Mouse (Mus musculus): ENCODE results near the gene Speer4c. TPM values are rescaled to one million over a fixed set of nuclear protein-coding genes. Genes with fewer than 3 reads are reported as not detected.
A peak's percentile ranks its signal among the peaks of the same experiment; 100 is the strongest.
"Not testable (repeated sequence)": the region's sequence is repeated elsewhere in the genome, so short reads cannot be mapped to it uniquely, and the experiment has no call there.

Speer4c gene
- polyA plus RNA-seq, 2 experiments = not detected

DNA sequence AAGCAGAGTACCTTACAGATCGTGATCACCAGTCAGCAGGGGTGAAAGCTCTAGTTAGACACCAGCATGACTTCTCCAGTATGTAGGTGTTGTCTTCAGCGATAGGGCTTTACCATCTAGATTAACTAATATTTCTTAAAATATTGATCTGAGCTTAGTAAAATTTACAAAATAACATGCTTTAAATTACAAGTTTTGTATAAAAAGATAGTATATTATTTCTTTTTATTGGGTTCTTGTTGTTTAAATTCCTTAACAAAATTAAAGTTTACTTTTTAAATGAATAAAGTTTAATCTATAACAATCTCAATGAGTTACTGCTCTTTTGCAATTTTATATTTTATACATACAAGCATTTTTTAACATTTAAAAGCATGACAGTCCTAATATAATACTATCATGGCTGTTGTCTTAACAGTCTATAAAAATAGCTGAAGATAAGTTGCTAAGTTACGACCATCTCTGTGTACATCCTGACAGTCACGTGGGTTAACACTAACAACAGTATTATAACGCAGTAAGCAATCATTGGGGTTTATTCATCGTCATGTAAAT, 24.3 kb downstream of the Speer4c start:
- WGBS (ENCODE audit: insufficient replicate concordance) = 46% methylated on average over 6 of the region's 6 CpGs
- H3K36me3 ChIP-seq (replicated peaks; ENCODE audit: control insufficient read depth, insufficient read depth, low read depth); H3K27ac ChIP-seq; H3K4me2 ChIP-seq (ENCODE audit: low read depth); H3K9ac ChIP-seq (replicated peaks); H3K9me3 ChIP-seq (ENCODE audit: control insufficient read depth, low read length); H3K4me1 ChIP-seq (replicated peaks; ENCODE audit: control insufficient read depth in 2 of 2, insufficient read depth in 2 of 2, low read length in 1 of 2); H3K27me3 ChIP-seq (ENCODE audit: control insufficient read depth, insufficient read depth, low read length); DNase-seq (ENCODE audit: low read depth in 3 of 3, low spot score in 3 of 3); H3K4me3 ChIP-seq (ENCODE audit: insufficient read depth in 1 of 2, low read depth in 2 of 2, low read length in 2 of 2): not testable (repeated sequence)
- peak; percentile 60 for ATAC-seq (ENCODE audit: insufficient read depth)

DNA sequence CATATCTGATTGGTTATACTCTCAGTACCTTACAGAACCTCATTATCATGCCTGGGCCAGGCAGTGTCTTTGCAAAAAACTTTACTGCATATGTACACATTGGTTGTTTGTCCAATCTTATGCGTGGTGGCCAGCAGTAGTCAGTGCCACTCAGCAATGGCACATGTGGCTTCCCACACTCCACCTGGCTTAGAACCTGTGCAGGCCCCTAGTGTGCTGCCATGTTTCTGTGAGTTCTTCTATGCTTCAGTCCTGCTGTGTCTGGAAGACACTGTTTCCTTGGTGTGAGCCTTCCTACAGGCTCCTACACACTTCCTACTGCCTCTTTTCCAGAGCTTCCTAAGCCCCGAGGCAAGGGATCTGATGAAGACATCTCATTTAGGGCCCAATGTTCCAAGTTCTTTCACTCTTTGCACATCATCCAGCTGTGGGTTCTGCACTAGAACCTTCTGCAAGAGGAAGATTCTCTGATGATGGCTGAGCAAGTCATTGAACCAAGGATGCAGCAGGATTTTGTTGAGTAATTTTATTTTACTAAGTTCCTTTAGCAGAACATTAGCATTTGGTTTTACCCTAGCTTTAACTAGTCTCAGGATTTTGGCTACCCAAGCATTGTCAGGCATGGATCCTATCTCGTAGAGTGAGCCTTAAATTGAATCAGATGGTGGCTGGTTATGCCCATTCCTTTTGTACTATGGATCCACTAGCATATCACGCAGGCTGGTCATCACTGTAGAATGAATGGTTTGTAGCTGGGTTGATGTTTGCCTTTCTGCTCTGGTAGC, 25.0 kb downstream of the Speer4c start:
- 41% methylated on average over 4 of the region's 4 CpGs for WGBS (ENCODE audit: insufficient replicate concordance)
- not testable (repeated sequence) for H3K9ac ChIP-seq (replicated peaks); DNase-seq (ENCODE audit: low read depth in 3 of 3, low spot score in 3 of 3); H3K27me3 ChIP-seq (ENCODE audit: control insufficient read depth, insufficient read depth, low read length); H3K36me3 ChIP-seq (replicated peaks; ENCODE audit: control insufficient read depth, insufficient read depth, low read depth); H3K4me2 ChIP-seq (ENCODE audit: low read depth); H3K27ac ChIP-seq; H3K4me1 ChIP-seq (replicated peaks; ENCODE audit: control insufficient read depth in 2 of 2, insufficient read depth in 2 of 2, low read length in 1 of 2); H3K9me3 ChIP-seq (ENCODE audit: control insufficient read depth, low read length); H3K4me3 ChIP-seq (ENCODE audit: insufficient read depth in 1 of 2, low read depth in 2 of 2, low read length in 2 of 2)
- ATAC-seq (ENCODE audit: insufficient read depth) = peak; percentile 48

DNA sequence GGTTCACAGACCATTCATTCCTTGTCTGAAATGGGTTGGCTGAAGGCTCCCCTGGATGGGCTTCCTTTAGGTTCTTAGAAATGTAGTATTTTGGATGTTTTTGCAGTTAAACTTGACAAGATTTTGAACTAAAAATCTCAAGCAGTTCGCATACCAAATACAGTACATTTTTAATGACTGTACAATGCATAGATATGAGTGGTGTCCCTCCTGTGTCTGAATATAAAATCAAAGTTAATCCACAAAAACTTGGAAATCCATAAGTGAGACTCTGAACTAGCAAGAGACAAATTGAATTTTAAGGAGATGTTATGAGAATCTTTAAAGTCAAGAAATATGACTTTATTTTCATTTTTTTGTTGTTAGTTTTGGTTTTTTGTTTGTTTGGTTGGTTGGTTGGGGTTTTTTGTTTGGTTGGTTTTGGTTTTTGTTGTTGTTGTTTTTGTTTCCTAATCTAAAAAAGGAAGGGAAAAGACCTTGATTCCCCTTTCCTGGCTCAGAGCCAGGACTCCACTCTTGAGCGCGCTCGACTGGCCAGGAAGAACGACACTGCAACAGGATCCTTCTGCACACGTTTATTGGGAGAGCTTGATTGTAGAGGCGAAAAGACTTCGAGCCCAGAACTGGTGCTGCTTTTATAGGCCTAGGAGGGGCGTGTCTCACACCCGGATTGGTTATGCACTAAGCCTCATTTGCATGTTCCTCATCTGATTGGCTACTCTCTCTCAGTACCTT, 32.6 kb downstream of the Speer4c start:
- H3K27me3 ChIP-seq (ENCODE audit: control insufficient read depth, insufficient read depth, low read length); H3K36me3 ChIP-seq (replicated peaks; ENCODE audit: control insufficient read depth, insufficient read depth, low read depth); H3K4me1 ChIP-seq (replicated peaks; ENCODE audit: control insufficient read depth in 2 of 2, insufficient read depth in 2 of 2, low read length in 1 of 2); DNase-seq (ENCODE audit: low read depth in 3 of 3, low spot score in 3 of 3); H3K9ac ChIP-seq (replicated peaks); H3K4me2 ChIP-seq (ENCODE audit: low read depth); H3K27ac ChIP-seq; H3K4me3 ChIP-seq (ENCODE audit: insufficient read depth in 1 of 2, low read depth in 2 of 2, low read length in 2 of 2); H3K9me3 ChIP-seq (ENCODE audit: control insufficient read depth, low read length): not testable (repeated sequence)
- 65% methylated on average over 7 of the region's 10 CpGs for WGBS (ENCODE audit: insufficient replicate concordance)
- 0 out of 2 replicates have a peak, but pooled peaks have one; percentile 21 for ATAC-seq (ENCODE audit: insufficient read depth)

DNA sequence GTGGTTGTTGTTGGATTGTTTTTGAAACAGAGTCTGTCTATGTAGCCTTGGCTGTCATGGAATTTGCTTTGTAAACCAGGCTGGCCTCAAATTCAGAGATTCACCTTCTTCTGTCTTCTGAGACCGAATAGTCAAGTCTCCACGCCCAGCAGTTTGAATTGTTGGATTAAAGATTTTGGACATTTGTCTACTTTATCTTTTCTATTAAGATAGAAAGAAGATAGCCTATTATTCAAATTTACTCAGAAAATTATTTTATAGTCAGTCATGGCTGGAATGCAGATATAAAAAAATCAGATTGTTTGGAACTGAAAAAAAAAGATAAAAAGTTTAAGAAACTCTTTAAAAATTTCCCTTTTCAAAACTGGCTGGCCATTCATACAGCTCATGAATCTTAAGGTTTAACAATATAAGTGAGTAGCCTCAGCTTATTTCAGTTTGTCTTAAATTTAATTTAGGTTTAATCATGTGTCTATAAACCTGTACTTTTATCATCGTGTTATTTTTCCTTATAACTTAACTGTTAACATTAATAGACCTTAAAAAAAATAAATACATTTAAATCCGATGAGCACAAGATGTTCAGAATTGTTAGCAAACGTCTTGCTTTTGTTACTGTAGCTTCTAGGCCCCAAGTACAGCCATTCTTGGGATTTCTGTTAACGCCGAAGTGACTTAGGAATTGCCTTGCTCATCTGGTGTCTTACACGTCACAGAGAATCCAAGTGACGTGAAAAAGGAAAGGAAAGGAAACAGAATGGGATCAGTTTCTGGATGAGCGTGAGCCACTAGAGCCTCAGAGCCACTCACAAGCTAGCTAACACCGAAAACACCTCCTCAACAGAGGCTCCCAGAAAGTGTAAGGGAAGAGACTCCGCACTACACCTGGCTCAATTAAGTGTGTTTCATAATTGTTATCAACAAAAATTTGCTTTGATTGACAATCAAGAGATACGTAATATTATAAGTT, 33.8 kb downstream of the Speer4c start:
- DNase-seq (ENCODE audit: low read depth in 3 of 3, low spot score in 3 of 3); H3K36me3 ChIP-seq (replicated peaks; ENCODE audit: control insufficient read depth, insufficient read depth, low read depth); H3K9me3 ChIP-seq (ENCODE audit: control insufficient read depth, low read length): not testable (repeated sequence)

DNA sequence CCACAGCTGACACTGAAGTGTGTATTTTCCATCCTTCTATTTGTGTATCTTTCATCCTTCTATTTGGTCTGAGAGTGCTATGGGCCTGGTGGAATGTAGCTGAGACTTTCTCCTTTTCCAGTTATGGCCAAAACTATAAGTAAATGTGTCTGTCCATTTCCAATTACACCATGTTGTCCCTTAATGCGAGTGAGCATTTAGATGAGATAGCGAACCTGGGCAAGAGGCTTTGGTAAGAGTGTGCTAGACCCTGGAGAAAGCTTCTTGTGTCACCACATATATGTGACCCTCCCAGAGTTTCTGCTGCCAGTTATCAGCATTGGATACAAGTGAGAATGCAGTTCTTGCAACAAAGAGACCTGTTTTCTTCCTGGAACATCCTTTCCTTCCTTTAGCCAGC, 35.2 kb downstream of the Speer4c start:
- not testable (repeated sequence) for DNase-seq (ENCODE audit: low read depth in 3 of 3, low spot score in 3 of 3); ATAC-seq (ENCODE audit: insufficient read depth); H3K4me2 ChIP-seq (ENCODE audit: low read depth); H3K9me3 ChIP-seq (ENCODE audit: control insufficient read depth, low read length); H3K36me3 ChIP-seq (replicated peaks; ENCODE audit: control insufficient read depth, insufficient read depth, low read depth); H3K4me1 ChIP-seq (replicated peaks; ENCODE audit: control insufficient read depth in 2 of 2, insufficient read depth in 2 of 2, low read length in 1 of 2); H3K9ac ChIP-seq (replicated peaks); H3K27me3 ChIP-seq (ENCODE audit: control insufficient read depth, insufficient read depth, low read length); H3K4me3 ChIP-seq (ENCODE audit: insufficient read depth in 1 of 2, low read depth in 2 of 2, low read length in 2 of 2); H3K27ac ChIP-seq
- WGBS (ENCODE audit: insufficient replicate concordance) = 47% methylated on average over 2 of the region's 2 CpGs

More for the DNA sequence above, 33.8 kb downstream of the Speer4c start:
- H3K9ac ChIP-seq (replicated peaks); H3K4me2 ChIP-seq (ENCODE audit: low read depth); H3K4me1 ChIP-seq (replicated peaks; ENCODE audit: control insufficient read depth in 2 of 2, insufficient read depth in 2 of 2, low read length in 1 of 2); H3K27ac ChIP-seq; H3K4me3 ChIP-seq (ENCODE audit: insufficient read depth in 1 of 2, low read depth in 2 of 2, low read length in 2 of 2); H3K27me3 ChIP-seq (ENCODE audit: control insufficient read depth, insufficient read depth, low read length): not testable (repeated sequence)
- WGBS (ENCODE audit: insufficient replicate concordance) = 51% methylated on average over 13 of the region's 13 CpGs
- 0 out of 2 replicates have a peak, but pooled peaks have one; percentile 39 for ATAC-seq (ENCODE audit: insufficient read depth)

DNA sequence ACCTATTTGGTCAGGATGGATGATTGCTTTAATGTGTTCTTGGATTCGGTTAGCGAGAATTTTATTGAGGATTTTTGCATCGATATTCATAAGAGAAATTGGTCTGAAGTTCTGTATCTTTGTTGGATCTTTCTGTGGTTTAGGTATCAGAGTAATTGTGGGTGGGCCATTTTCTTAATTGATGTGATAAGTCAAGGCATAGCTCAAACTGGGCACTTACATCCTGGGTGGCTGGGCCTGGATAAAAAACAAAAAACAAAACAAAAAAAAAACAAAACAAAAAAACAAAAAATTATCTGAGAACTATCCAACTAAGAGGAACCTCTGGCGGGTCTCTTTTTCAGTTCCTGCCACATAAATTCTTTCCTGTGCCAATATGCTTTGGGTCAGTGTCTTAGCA, 36.3 kb downstream of the Speer4c start:
- not testable (repeated sequence) for H3K9ac ChIP-seq (replicated peaks); H3K9me3 ChIP-seq (ENCODE audit: control insufficient read depth, low read length); H3K4me2 ChIP-seq (ENCODE audit: low read depth); H3K27me3 ChIP-seq (ENCODE audit: control insufficient read depth, insufficient read depth, low read length); H3K27ac ChIP-seq; ATAC-seq (ENCODE audit: insufficient read depth); H3K36me3 ChIP-seq (replicated peaks; ENCODE audit: control insufficient read depth, insufficient read depth, low read depth); H3K4me3 ChIP-seq (ENCODE audit: insufficient read depth in 1 of 2, low read depth in 2 of 2, low read length in 2 of 2); DNase-seq (ENCODE audit: low read depth in 3 of 3, low spot score in 3 of 3); H3K4me1 ChIP-seq (replicated peaks; ENCODE audit: control insufficient read depth in 2 of 2, insufficient read depth in 2 of 2, low read length in 1 of 2)
- WGBS (ENCODE audit: insufficient replicate concordance) = 62% methylated on average over 2 of the region's 4 CpGs

DNA sequence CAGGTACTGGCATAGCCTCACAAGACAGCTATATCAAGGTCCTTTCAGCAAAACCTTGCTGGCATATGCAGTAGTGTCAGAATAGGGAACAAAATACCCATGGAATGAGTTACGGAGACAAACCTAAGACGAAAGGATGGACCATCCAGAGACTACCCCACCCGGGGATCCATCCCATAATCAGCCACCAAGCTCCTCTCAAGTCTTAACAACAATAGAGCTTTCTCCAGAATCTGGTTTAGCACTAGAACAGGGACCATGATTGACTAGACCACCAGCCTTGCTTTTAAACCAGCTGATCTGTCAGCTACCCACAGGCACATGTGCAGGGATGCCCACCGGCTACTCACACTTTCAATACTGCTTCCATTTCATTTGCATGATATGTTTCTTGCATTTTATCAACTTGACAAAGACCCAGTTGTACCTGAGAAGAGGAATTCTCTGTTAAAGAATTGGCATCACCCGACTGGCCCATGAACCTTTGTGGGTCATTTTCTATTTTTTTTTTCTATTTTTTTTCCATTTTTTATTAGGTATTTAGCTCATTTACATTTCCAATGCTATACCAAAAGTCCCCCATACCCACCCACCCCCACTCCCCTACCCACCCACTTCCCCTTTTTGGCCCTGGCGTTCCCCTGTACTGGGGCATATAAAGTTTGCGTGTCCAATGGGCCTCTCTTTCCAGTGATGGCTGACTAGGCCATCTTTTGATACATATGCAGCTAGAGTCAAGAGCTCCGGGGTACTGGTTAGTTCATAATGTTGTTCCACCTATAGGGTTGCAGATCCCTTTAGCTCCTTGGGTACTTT, 39.4 kb downstream of the Speer4c start:
- not testable (repeated sequence) for H3K27me3 ChIP-seq (ENCODE audit: control insufficient read depth, insufficient read depth, low read length); ATAC-seq (ENCODE audit: insufficient read depth); H3K36me3 ChIP-seq (replicated peaks; ENCODE audit: control insufficient read depth, insufficient read depth, low read depth); H3K4me2 ChIP-seq (ENCODE audit: low read depth); DNase-seq (ENCODE audit: low read depth in 3 of 3, low spot score in 3 of 3); H3K9me3 ChIP-seq (ENCODE audit: control insufficient read depth, low read length); H3K4me3 ChIP-seq (ENCODE audit: insufficient read depth in 1 of 2, low read depth in 2 of 2, low read length in 2 of 2); H3K27ac ChIP-seq; H3K4me1 ChIP-seq (replicated peaks; ENCODE audit: control insufficient read depth in 2 of 2, insufficient read depth in 2 of 2, low read length in 1 of 2); H3K9ac ChIP-seq (replicated peaks)
- WGBS (ENCODE audit: insufficient replicate concordance) = 65% methylated on average over 5 of the region's 8 CpGs
